Mouse (Mus musculus): ENCODE measurements around the gene Rph3al.

- TF ChIP-seq ZNF384 (IDR thresholded peaks at IDR 0.05; ENCODE audit: low read depth, low read length) (no peak), ZC3H11A (IDR thresholded peaks at IDR 0.05; ENCODE audit: borderline replicate concordance, low read depth, low read length) (no peak), MAFK (IDR thresholded peaks at IDR 0.05; ENCODE audit: insufficient read depth, low read depth, low read length) (no peak), HCFC1 (IDR thresholded peaks at IDR 0.05; ENCODE audit: borderline replicate concordance, insufficient read depth, low read length) (no peak)
These were observed 47.7 kb upstream of the Rph3al start for GRCm38 (mm10) chr11:75985948-75986347.
